Mouse (Mus musculus) gastrocnemius, postnatal 36 days (tissue): ENCODE results near the gene Ltbp3. TPM values are rescaled to one million over a fixed set of nuclear protein-coding genes. Genes with fewer than 3 reads are reported as not detected.
"Not testable (repeated sequence)": the region's sequence is repeated elsewhere in the genome, so short reads cannot be mapped to it uniquely, and the experiment has no call there.

Source experiments
- DNase-seq, 2 experiments: peaks; one replicate each; pipeline ENCODE4 v3.0.0; 2022
- intact Hi-C: fragments of 180-260 bp; cut with DNase I; formaldehyde crosslinking; loops from one replicate; pipeline ENCODE4 v1.15.1; 2025
- total RNA-seq, 2 experiments: library from RNA; stranded (reverse); gene quantifications; 2 replicates each; pipeline ENCODE4 v1.2.3; 2021

Gene Ltbp3
- total RNA-seq, 2 experiments from 2014 or later: 43.4 to 44.2 TPM

DNA sequence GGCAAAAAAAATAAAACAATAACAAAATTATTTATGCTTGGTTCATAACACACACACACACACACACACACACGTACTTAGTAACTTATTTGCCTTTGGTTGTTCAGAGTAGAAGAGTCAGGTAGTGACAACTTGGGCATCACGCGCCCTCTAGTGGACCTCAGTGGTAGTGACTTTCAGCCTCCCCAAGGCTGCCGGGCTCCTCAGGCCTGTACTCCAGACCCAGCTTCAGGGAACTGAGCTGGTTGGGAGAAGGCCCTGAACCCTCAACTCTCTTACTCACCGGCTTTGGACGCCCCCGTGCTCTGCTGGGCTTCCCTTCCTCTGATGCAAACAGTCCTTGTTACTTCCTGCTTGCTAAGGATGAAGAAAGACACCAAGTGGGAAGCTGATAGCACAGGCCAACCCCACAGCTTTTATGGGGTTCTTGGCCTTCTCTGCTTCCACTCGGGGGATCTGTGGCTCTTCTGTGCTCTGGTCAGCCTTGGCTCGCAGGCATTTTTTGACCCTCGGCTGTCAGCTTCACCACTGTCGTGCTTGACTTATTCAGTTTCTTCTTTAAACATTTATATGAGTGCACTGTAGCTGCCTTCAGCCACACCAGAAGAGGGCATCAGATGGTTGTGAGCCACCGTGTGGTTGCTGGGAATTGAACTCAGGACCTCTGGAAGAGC lies 45.9 kb downstream of the Ltbp3 start:
- intact Hi-C loops: no loop called here
- peak; percentile 86 to 87 for DNase-seq

DNA sequence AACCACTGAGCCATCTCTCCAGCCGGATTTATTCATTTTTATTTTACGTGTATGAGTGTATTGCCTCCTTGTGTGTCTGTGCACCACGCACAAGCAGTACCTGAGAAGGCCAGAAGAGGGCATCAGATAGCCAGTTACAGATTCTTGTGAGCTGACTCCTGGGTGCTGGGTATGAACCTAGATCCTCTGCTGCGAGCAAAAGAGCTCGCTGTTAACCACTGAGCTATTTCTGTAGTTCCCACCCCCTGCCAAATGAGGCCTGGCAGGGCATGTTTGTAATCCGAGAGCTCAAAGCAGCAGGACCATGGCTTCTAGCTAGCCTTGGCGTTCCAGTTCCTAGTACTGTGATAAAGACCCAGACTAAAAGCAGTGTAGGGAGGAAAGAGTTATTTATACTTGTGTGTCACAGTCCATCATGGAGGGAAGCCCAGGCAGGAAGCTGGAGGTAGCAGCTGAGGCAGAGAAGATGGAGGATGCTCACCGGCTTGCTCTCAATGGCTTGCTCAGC lies 46.5 kb downstream of the Ltbp3 start:
- intact Hi-C loops: no loop called here
- DNase-seq: peak; percentile 83 to 84

DNA sequence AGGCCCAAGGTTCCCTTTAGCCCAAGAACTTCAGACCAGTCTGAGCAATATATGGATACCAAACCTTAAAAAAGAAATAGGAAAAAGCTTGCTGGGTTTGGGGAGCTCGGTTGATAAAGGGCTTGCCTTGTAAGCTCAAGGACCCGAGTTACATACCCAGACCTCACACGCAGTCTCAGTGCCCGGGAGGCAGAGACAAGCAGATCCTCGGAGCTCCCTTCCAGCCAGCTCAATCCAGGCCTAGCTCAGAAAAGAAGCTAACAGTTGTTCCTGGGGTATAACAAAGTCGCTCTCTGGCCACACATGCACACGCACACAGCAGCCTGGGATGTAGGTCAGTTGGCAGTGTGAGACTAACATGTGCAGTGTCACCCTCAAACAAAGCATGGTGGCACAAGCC lies 47.2 kb downstream of the Ltbp3 start:
- intact Hi-C loops: loop anchor here (2.0 kb wide), 1 partner anchor 91 kb away; no protein-coding TSS in a partner anchor
- no peak for DNase-seq

DNA sequence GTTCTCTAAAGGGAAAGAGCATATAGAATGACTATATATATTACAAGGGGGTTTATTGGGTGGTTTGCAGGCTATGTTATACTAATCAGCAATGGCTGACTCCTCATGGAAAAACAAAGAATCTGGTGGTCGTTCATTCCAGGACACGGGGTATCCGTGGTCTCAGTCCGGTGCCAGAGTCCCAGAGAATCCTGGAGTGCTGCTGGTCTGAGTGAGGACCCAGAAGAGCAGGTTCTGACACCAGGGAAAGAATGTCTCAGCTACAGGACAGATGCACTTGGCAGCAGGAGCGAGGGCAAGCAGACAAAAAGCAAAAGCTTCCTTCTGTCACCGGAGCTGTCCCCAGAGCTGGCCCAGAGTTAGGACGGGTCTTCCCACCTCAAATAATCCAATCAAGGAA lies 47.9 kb downstream of the Ltbp3 start:
- DNase-seq: no peak
- intact Hi-C loops: loop anchor here (2.0 kb wide), 1 partner anchor 90 kb away; no protein-coding TSS in a partner anchor

DNA sequence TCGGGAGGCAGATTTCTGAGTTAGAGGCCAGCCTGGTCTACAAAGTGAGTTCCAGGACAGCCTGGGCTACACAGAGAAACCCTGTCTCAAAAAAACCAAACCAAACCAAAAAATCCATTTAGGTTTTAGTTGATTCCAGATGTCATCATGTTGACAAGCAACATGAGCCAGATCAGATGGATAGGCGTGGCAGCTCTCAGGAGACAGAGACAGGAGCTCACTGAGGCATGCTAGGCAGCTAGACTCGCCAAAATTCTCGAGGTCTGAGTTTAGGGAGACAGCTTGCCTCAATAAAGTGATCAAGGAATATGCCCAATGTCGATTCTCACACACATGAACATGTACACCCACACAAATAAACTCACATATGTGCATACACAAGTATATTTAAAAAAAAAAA lies 48.4 kb downstream of the Ltbp3 start:
- intact Hi-C loops: loop anchor here (2.0 kb wide), 1 partner anchor 90 kb away; no protein-coding TSS in a partner anchor
- no peak for DNase-seq

DNA sequence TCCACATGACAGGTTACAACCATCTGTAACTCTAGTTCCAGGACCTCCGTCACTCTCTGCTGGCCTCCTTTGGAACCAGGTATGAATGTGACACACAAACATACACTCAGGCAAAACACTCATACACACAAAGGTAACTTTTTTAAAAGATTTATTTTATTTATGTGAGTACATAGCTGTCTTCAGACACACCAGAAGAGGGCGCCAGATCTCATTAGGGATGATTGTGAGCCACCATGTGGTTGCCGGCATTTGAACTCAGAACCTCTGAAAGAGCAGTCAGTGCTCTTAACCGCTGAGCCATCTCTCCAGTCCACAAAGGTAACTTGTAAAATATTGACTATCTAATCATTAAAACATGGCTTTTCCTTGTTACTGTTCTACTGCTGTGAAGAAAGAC lies 50.6 kb downstream of the Ltbp3 start:
- no peak for DNase-seq
- intact Hi-C loops: no loop called here

DNA sequence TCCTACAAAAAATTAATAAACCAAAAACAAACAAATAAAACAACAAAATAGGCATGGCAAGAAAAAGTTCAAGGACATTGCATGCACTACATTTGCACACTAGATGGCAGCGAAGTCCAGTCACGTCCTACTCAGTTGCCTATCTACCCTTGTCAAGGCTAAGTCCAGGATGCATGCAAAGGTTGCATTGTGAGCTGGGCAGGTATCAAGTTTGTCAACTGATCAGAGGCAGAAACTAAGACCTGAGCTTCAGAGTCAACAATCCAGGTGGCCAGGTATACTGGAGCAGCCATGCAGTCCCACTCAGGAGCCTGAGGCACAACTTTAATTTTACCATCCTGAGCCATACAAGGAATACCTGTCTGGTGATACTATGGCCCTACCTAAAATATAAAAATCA lies 52.4 kb downstream of the Ltbp3 start:
- no peak for DNase-seq
- intact Hi-C loops: loop anchor here (2.0 kb wide), 1 partner anchor 58 kb away; no protein-coding TSS in a partner anchor

DNA sequence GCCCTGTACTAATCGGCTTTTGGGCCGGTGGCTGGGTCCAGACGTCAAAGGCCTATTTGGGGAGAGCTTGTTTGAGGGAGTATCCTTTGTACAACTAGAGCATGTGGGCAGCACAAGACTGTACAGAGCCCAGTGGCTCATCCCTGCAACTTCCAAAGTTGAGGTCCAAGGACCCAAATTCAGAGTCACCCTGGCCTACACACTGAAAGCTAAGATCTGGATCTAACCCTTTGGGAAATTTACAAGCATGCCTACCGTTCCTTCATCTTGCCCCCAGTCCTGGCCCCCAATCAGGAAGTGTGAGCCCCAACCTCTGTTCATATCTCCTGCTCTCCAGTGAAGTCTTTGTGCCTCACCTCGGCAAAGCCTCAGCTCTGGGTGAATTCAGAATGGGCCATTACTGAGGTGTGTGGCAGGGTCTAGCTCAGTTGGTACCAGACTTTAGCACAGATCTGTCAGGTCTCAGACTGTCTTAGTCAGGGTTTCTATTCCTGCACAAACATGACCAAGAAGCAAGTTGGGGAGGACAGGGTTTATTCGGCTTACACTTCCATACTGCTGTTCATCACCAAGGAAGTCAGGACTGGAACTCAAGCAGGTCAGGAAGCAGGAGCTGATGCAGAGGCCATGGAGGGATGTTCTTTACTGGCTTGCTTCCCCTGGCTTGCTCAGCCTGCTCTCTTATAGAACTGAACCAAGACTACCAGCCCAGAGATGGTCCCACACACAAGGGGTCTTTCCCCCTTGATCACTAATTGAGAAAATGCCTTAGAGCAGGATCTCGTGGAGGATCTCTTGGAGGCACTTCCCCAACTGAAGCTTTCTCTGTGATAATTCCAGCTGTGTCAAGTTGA lies 53.4 kb downstream of the Ltbp3 start:
- not testable (repeated sequence) for DNase-seq
- intact Hi-C loops: loop anchor here (2.0 kb wide), 1 partner anchor 57 kb away; no protein-coding TSS in a partner anchor

DNA sequence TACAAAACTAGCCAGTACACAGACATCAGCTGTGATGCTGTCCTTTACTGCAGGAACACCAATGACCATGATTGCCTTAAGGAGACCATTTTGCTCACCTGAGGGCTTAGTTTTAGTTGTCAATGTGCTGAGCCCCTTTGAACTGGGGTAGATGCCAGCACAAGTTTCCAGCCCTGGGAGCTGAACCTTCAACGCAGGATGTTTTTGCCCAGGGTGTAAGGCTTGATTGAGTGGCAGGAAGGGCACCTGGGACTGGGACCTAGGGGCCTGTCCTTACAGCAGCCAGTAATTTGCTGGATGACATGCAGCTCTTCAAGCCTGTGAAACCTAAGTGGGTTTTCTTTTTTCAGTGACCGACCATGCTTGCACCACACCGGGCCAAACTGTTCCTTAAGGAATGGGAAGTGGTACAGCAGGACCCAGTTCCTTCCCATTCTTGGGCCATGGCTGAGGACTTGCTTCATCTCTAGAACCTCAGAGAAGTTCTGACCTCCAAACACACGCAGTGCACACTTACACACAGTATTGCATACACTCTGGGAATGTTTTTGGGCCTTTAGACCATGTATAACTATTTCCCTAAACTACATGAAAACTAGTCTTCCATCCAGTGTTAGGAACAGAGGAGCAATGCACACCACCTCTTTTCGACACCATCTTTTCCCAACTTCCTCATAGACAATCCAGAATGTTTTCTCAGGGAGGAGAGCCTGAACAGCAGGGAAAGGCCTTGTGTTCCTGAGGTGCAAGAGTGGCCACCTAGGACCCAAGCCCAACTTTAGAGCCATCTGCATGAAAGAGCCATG lies 54.3 kb downstream of the Ltbp3 start:
- intact Hi-C loops: no loop called here
- no peak for DNase-seq

DNA sequence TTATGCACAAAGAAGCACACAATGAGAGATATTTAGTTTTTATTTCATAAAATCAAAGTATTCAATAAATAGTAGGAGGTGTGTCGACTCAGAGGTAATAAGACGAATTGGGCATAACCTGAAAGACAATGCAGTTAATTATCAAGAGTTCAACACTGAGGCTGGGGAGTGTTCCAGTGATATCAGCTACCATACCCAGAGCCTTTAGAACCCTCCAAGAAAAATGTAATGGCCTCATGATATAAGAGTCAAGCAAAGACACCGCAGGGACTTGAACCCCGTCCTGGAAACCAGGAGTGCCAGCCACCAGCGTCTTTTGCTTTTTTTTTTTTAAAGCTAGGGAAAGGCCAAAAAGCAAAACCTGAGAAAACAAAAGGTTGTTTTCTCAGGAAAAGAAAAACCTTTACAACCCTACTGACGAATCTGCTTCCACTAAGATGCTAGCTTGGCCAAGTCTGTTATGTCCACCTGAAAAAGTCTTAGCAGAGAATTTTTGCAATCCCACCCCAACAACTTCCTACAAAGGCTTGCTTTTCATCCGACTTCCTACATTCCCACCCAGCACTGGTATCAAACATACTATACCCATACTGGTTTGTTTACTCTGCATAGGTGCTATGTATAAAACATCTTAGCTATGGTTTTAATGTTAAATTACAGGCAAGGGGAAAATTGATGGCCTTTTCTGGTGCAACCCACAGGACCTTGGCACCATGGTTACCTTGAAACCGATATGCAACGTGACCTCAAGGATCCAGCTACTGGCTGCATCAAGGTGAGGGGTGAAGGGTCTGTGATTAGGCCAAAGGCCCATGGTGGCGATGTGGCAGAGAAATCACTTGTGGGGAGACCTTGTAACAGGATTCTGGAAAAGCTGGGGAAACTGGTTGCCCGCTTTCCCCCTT lies 55.2 kb downstream of the Ltbp3 start:
- intact Hi-C loops: no loop called here
- no peak for DNase-seq

DNA sequence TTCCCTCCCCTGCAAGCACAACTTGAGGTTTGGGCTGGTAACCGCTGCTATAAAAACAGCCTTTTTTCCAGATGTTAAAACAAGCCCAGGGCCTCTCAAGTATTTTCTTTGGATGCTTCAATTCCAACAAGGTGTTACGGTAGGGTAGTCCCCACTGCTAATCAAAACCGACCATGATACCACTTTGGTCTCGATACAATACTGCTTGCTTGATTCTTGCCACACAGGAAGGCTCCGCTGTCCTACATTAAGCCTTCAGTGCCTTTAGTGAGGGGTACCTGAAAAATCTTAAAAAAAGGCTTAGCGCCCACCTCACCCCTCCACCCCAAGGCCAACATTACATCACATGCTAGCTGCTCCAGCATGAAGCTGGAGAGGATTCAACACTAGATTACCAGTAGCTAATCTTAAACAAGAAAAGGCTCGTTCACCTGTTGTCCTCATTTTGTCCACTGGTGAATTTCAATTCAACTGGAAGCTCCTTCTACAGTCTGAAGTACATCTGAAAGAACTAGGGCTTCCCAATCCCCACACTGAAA lies 55.9 kb downstream of the Ltbp3 start:
- no peak for DNase-seq
- intact Hi-C loops: no loop called here

DNA sequence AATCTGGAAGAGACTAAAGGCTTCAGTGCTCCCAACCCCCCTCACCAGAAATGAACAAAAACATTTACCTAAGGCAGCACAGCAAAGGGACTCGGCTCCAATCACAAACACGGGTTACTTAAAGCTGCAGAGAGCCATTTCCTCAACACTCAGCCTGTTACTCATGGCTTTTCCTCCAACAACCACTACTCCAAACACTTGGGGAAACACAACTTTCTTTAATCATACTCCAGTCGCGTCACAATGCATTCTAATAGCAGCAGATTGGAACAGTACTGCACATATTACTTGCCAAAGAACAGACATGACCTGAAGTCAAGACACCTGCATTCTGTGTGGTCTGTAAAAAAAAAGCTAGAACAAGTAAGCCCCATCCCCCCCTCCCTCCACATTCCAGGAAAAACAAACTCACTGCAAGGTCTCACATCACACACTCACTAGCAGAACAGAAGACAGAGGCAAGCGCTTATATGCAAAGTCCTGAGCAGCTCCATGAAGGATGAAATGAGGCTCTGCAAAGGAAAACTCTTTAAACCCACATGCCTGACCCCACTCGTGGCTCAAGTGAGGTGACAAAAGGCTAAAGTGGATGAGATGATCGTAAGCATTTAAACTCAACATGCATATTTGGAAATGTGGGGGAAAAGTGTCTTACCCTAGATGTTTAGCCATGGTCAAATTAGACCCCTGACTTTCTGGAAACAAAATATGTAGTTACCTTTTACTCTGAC lies 56.8 kb downstream of the Ltbp3 start:
- intact Hi-C loops: no loop called here
- DNase-seq: no peak

DNA sequence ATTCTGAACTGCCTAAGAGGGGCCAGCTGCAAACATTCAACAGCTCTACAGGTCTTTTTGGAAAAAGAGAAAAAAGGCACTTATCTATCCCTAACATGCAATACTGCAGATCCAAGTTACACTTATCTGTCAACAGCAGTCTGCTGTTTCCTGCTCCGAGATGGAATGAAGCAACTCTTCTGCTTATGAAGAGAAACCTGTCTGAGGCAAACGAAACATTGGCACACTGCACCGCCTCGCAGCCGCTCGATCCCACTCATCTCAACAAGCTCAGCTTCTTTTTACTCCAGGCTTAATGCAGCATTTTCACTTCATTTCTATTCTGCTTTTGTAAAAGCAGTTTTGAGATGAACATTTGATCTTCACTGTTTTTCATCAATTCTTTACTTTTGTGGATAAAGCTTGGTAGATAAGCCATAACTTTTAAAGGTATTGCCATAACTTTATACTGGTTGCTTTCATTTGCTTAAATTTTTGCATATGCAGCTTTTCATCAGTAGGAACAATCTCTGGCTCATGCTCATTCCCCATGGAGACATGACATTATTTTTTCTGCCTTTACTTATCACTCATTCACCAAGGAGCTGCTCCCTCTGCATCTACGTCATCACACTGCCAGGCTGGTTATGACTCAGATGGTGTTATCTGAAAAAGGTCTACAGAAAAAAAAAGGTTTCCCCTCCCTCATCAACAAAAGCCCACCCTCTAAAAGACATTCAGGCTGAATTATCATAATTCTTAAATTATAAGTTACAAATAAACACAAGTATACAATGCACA lies 58.2 kb downstream of the Ltbp3 start:
- intact Hi-C loops: no loop called here
- no peak for DNase-seq

DNA sequence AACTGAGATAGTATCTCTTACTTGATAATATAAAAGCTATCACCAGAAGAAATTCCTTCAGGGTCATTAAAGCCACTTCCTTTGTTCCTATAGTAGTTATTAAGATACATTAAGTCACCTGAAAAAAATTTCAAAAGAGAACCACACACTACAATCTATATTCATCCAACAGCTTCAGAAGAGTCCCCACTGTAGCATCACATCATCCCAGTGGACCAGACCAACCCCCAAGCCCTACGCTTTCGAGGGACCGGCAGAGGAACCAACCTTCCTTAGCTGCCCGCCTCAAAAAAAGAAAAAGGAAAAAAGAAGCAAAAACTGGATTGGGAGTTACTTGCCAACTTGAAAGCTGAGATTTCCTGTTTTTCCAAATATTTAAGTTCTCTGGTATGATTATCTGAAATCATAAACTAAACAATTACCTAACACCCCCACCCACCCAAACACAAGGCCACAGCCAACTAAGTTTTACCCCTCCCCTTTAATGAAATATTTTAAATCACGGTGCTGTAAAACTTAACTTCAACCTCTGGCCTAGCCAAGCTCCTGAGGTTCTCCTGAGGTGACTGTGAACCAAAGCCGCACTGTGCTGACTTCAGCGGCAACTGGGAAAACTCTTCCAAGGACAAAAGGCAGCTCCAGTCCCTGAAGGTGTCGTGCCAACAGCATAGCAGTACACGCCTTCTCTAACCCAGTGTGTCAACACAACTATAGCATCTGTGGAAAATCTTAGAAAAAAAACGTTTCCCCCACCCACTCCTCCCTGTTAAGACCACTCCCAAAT lies 59.1 kb downstream of the Ltbp3 start:
- DNase-seq: no peak
- intact Hi-C loops: no loop called here

DNA sequence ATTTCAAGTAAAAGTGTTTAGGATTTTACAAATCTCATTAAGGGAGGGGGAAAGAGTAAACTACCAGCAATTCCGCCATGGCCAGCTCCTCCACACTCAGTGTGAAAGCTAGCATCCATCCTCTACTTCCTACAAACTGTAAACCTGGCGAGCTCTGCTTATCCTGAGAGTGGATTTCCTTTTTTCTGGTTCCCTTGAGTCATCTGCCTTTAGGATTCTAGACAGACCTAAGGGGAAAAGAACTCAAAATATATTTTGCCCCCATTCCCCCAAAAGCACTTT lies 59.6 kb downstream of the Ltbp3 start:
- intact Hi-C loops: no loop called here
- DNase-seq: no peak

DNA sequence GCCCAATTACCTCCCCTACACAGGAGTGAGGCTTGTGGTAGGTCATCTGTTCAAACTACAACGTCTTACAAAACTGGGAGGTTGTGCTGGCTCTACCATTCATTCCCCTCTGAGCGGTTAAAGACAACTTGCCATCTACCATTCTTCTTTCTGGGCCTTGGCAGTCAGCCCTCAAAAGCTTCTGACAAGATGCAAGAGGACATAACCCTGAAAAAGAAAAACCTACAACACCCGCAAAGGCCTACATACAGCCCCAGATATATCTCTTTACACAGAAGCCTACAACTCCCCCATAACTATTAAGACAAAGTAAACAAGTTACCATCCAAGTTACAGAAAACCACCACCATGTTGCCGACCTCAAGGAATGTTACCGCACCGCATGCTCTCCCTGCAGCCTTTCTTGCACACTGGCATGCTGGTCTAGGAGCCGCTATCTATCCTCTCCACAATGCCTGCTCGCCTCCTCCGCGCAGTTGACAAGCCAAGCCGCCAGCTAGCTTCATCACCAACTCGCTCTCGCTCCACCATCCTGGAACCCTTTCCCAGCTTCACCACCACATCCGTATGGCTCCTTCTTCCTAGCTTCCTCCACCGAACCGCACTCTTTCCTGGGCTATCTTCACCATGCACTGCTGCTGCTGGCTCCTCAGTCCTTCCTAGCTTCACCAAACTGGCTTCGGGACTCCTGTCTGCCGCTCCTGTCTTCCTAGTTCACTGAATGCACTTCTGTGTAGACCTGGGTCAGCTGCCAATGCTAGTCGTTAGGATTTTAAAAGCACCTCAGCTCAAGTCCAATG lies 60.1 kb downstream of the Ltbp3 start:
- intact Hi-C loops: no loop called here
- DNase-seq: no peak
